Mouse (Mus musculus) heart, postnatal 0 days (tissue): ENCODE data around the gene Zbtb46. TPM values are rescaled to one million over a fixed set of nuclear protein-coding genes. Genes with fewer than 3 reads are reported as not detected.

ENCODE experiments used
- ATAC-seq: fragments of 200-750 bp; cut with Nextera tagmentation; 2 replicates; pipeline ENCODE4 v1.8.0; 2017; ENCODE audit warnings: low read depth, moderate number of reproducible peaks, moderate library complexity; ENCODE audit not compliant: insufficient read depth
- DNase-seq: peaks from one replicate; pipeline ENCODE4 v3.0.0-alpha.2; 2016; ENCODE audit warnings: low spot score
- H3K27ac ChIP-seq: fragments of 300-500 bp; sonication (generic); 2 replicates; pipeline ENCODE4 v1.5.1; 2014; ENCODE audit warnings: low read depth, mild to moderate bottlenecking
- H3K27me3 ChIP-seq: fragments of 300-500 bp; sonication (generic); 2 replicates; pipeline ENCODE4 v1.6.1; 2014; ENCODE audit warnings: low read length, mixed read lengths; ENCODE audit not compliant: control insufficient read depth, insufficient read depth
- H3K36me3 ChIP-seq: fragments of 300-500 bp; sonication (generic); replicated peaks from 2 replicates; pipeline ENCODE4 v1.6.1; 2014; ENCODE audit warnings: low read length, mixed read lengths; ENCODE audit not compliant: control insufficient read depth, insufficient read depth
- H3K4me1 ChIP-seq: fragments of 300-500 bp; sonication (generic); 2 replicates; pipeline ENCODE4 v1.6.1; 2014; ENCODE audit warnings: antibody characterized with exemption; ENCODE audit not compliant: control insufficient read depth, insufficient read depth
- H3K4me2 ChIP-seq: fragments of 300-500 bp; sonication (generic); 2 replicates; pipeline ENCODE4 v1.6.1; 2014; ENCODE audit warnings: low read depth, mild to moderate bottlenecking, low read length, moderate library complexity
- H3K4me3 ChIP-seq: fragments of 300-500 bp; sonication (generic); 2 replicates; pipeline ENCODE4 v1.5.1; 2014; ENCODE audit warnings: low read depth, low read length
- H3K9ac ChIP-seq: fragments of 300-500 bp; sonication (generic); replicated peaks from 2 replicates; pipeline ENCODE4 v1.6.1; 2014; ENCODE audit warnings: low read depth, low read length, mixed read lengths
- H3K9me3 ChIP-seq: fragments of 300-500 bp; sonication (generic); replicated peaks from 2 replicates; pipeline ENCODE4 v1.6.1; 2016; ENCODE audit warnings: low read length; ENCODE audit not compliant: control insufficient read depth
- CTCF ChIP-seq: IDR thresholded peaks from 2 replicates; pipeline ENCODE4 v1.5.1; 2016; ENCODE audit warnings: antibody characterized with exemption, control low read depth, low read depth
- EP300 ChIP-seq: IDR thresholded peaks from 2 replicates; pipeline ENCODE4 v1.6.1; 2016; ENCODE audit warnings: antibody characterized with exemption, low read depth
- WGBS: fragments of 180-500 bp; shearing (Covaris S2); extraction: QIAGEN DNeasy Blood & Tissue Kit; methylation state at CpG from one replicate; pipeline ENCODE4 v1.1.7; 2014; 5-methylcytosine and 5-hydroxymethylcytosine counted together
- polyA plus RNA-seq: library from polyadenylated mRNA; unstranded; fragments of >200 nt; fragmentation: Nextera tagmentation; extraction: Ambion mirVana; gene quantifications from 2 replicates; pipeline ENCODE4 v1.2.1, GENCODE M21; 2015
- total RNA-seq: library from RNA; depleted of rRNA; stranded (reverse); fragments of >200 nt; gene quantifications from 2 replicates; pipeline ENCODE4 v1.2.3, GENCODE M21; 2014; ENCODE audit warnings: low replicate concordance

Zbtb46 gene
- total and polyA plus RNA-seq, 2 experiments from 2014 or later: 7.5 to 18.4 TPM

DNA sequence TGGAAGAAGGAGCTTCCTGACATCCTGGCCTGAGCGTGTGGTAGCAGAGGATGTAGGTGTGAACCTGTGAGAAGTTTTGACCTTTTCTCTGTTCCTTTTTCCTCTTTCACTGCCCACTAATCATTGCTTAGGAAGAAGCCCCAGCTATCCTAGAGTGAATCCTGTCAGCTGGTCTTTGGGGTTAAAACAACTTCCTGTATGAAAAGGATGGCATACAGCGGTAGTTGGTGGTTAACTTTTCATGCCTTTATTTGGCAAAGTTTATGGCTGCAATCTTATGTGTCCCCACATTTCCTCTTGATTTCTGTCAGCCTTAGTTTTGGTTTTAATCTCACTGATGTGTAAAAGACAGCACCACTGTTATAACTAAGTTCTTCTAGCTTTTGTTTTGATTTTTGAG is 82.0 kb downstream of the Zbtb46 start:
- Histone ChIP-seq H3K27me3 (no peaks in the 10 kb centered on the region), H3K4me3 (no peak overlapping the region), H3K9ac (no peak overlapping the region), H3K4me2 (no peak overlapping the region), H3K4me1 (no peaks in the 10 kb centered on the region), H3K9me3 (no peaks in the 10 kb centered on the region), H3K36me3 (peaks cover 42% of the 10 kb centered on the region), H3K27ac (no peak overlapping the region)
- ATAC-seq (no peak), DNase-seq (no peak)
- TF ChIP-seq CTCF (no peak), EP300 (no peak)
- WGBS: 75% methylated on average over 2 of the region's 2 CpGs

DNA sequence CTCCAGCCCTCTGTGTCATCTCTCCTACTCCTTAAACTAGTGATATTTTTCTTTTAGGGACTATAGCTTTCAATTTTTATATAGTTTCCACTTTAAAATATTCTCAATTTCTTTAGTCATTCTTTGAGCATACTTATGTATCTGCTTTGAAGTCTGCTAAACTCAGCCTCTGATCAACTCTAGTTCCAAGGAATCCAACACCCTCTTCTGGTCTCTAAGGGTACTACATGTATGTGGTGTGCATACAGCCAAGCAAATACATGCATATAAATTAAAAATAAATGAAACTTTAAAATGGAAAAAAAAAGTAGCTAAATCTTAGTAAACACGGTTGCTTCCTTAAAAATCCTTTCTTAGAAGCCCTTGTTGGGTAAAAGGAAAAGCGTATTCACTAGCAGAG is 83.4 kb downstream of the Zbtb46 start:
- H3K27me3 ChIP-seq: no peaks in the 10 kb centered on the region
- no peak overlapping the region for H3K4me3 ChIP-seq
- DNase-seq (no peak), ATAC-seq (no peak)
- H3K4me2 ChIP-seq: no peak overlapping the region
- H3K9me3 ChIP-seq: no peaks in the 10 kb centered on the region
- 94% methylated on average over 2 of the region's 2 CpGs for WGBS
- no peak overlapping the region for H3K27ac ChIP-seq
- H3K4me1 ChIP-seq: no peaks in the 10 kb centered on the region
- TF ChIP-seq EP300: no peak
- TF ChIP-seq CTCF: peak; percentile 45
- H3K36me3 ChIP-seq: peaks cover 27% of the 10 kb centered on the region
- H3K9ac ChIP-seq: no peak overlapping the region

DNA sequence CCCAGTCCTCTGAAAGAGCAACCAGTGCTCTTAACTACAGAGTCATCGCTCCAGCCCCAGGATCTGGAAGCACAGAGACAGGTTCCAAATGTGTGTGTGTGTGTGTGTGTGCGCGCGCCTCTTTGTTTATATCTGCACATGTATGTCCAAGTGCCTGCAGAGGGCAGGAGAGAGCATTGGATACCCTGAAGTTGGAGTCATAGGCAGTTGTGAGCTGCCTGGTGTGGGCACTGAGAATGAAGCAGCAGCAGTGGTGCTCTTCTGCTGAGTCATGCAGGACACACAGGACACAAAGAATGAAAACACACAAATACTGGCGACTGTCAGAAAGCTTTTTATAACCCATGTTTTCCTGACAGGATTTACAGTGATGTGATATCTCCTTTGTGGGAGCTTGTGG is 89.2 kb downstream of the Zbtb46 start:
- no peak overlapping the region for H3K4me3 ChIP-seq
- no peak overlapping the region for H3K27ac ChIP-seq
- no peak overlapping the region for H3K9ac ChIP-seq
- no peak for TF ChIP-seq EP300
- TF ChIP-seq CTCF: no peak
- H3K4me1 ChIP-seq: peaks cover 18% of the 10 kb centered on the region
- H3K4me2 ChIP-seq: no peak overlapping the region
- WGBS: 96% methylated on average over 5 of the region's 5 CpGs
- ATAC-seq: no peak
- DNase-seq: no peak
- H3K9me3 ChIP-seq: no peaks in the 10 kb centered on the region
- H3K27me3 ChIP-seq: no peaks in the 10 kb centered on the region
- peaks cover 16% of the 10 kb centered on the region; the same call in 1 of the 2 replicates for H3K36me3 ChIP-seq

DNA sequence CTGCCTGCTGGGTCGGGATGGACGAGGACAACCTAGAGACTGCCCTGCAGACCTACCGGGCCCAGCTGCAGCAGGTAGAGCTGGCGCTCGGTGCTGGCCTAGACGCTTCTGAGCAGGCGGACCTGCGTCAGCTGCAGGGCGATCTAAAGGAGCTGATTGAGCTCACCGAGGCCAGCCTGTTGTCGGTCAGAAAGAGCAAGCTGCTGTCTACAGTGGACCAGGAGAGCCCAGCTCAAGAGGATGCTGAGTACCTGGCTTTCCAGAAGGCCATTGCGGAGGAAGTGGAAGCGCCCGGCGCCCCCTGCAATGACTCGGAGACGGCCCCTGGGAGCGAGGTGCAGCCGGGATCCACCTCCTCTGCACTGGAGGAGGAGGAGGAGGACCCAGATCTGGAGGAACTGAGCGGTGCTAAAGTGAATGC is 93.6 kb downstream of the Zbtb46 start:
- Histone ChIP-seq H3K9me3 (no peaks in the 10 kb centered on the region), H3K9ac (peak overlapping the region; percentile 83)

DNA sequence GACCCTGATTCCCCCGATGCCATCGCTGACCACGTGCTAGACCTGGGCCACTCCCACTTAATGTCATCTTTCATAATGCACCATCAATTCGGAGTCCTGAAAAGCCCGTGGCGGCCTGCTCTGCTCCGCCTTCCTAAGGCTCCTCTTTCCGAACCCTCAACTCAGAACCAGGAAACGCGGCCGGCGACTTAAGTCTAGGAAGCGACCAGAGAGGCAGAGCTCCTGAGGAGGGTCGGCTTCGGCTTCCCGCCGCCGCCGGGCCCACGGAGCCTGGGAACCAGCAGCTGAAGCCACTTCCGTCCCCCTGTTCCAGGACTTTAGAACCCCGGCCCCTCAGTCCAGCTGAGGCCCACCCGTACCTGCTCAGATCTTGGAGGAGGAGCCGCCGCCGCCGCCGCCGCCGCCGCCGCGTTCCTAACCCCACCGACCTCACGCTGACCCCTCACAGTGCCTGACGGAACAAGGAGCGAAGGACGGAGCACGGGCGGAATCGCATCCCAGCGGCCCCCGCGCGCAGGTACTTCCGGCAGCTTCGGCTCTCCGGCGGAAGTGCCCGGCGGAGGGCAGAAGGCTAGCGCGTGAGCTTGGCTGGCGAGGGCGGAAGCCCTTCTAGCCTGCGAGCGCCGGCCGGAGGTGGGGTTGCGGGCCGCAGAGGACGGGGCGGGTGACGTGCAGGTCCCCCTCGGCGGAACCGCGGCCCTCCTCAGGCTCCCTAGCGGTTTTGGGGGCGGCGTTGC is 94.2 kb downstream of the Zbtb46 start, which contains the start of the genes Zgpat and Arfrp1:
Gene Zgpat (plus strand): TSS at position 69 of the 737 bp plus-strand sequence.
Gene Arfrp1 (minus strand): TSS at position 545 of the 737 bp plus-strand sequence.
- Histone ChIP-seq H3K4me3 (peak within 1 kb of the TSS; percentile 77), H3K9me3 (no peaks in the 10 kb centered on the region), H3K4me2 (peak within 1 kb of the TSS; percentile 92), H3K36me3 (peaks cover 41% of the 10 kb centered on the region), H3K4me1 (peaks cover 25% of the 10 kb centered on the region), H3K27me3 (no peaks in the 10 kb centered on the region), H3K9ac (peak within 1 kb of the TSS; percentile 83), H3K27ac (peak within 1 kb of the TSS; percentile 89)
- ATAC-seq (peak; percentile 94), DNase-seq (peak; percentile 87)
- WGBS: under 1% methylated on average over 62 of the region's 71 CpGs
- no peak for TF ChIP-seq CTCF
- TF ChIP-seq EP300: peak; percentile 52; the same call in 1 of the 2 replicates

More for the DNA sequence above, 93.6 kb downstream of the Zbtb46 start:
- Histone ChIP-seq H3K27me3 (no peaks in the 10 kb centered on the region), H3K4me2 (peak overlapping the region; percentile 92), H3K27ac (peak overlapping the region; percentile 89), H3K4me1 (peaks cover 25% of the 10 kb centered on the region), H3K4me3 (peak overlapping the region; percentile 77), H3K36me3 (peaks cover 41% of the 10 kb centered on the region)
- ATAC-seq (peak; percentile 50), DNase-seq (no peak)
- TF ChIP-seq EP300 (no peak), CTCF (no peak)
- under 1% methylated on average over 18 of the region's 20 CpGs for WGBS
